Mouse (Mus musculus) MEL (cell line): ENCODE data around the gene Egfr. TPM values are rescaled to one million over a fixed set of nuclear protein-coding genes. Genes with fewer than 3 reads are reported as not detected.

Source experiments
- DNase-seq: peaks from one replicate; pipeline ENCODE4 v3.0.0; 2011; ENCODE audit warnings: low read depth, low spot score
- H3K27ac ChIP-seq: 2 replicates; pipeline ENCODE4 v1.5.1; 2012; ENCODE audit warnings: low read depth, mild to moderate bottlenecking, control low read depth, low read length, moderate library complexity; ENCODE audit not compliant: control insufficient read depth
- H3K27me3 ChIP-seq, 2 experiments: fragments of 150-350 bp in 1 of 2; sonication (generic) in 1 of 2; 2 replicates each; pipeline ENCODE4 v1.6.1; 2012; ENCODE audit warnings: low read length in 2 of 2, mild to moderate bottlenecking in 2 of 2, improper control_type of control experiment in 1 of 2, moderate library complexity in 1 of 2; ENCODE audit not compliant: insufficient read depth in 2 of 2, control insufficient read depth in 1 of 2
- H3K36me3 ChIP-seq, 2 experiments: 2 replicates each; pipeline ENCODE4 v1.6.1; 2012 to 2014; ENCODE audit warnings: low read length in 2 of 2, improper control_type of control experiment in 1 of 2, inconsistent platforms in 1 of 2, mild to moderate bottlenecking in 1 of 2; ENCODE audit not compliant: insufficient read depth in 2 of 2, control insufficient read depth in 1 of 2
- H3K4me1 ChIP-seq, 2 experiments: fragments of 150-350 bp in 1 of 2; sonication (generic) in 1 of 2; 2 replicates each; pipeline ENCODE4 v1.6.1; 2012; ENCODE audit warnings: low read length in 2 of 2, improper control_type of control experiment in 1 of 2, mild to moderate bottlenecking in 1 of 2; ENCODE audit not compliant: insufficient read depth in 2 of 2, control insufficient read depth in 1 of 2
- H3K4me3 ChIP-seq, 2 experiments: fragments of 150-350 bp in 1 of 2; sonication (generic) in 1 of 2; 2 replicates each; pipeline ENCODE4 v1.5.1; 2012; ENCODE audit warnings: low read depth in 2 of 2, low read length in 2 of 2, mild to moderate bottlenecking in 2 of 2, moderate library complexity in 2 of 2, control low read depth in 1 of 2, improper control_type of control experiment in 1 of 2; ENCODE audit not compliant: control insufficient read depth in 1 of 2, insufficient read depth in 1 of 2
- H3K79me2 ChIP-seq: 2 replicates; pipeline ENCODE4 v1.6.1; 2012; ENCODE audit warnings: mild to moderate bottlenecking, low read length, moderate library complexity; ENCODE audit not compliant: control insufficient read depth, poor library complexity, insufficient read depth
- H3K9ac ChIP-seq: 2 replicates; pipeline ENCODE4 v1.6.1; 2012; ENCODE audit warnings: low read depth, mild to moderate bottlenecking, control low read depth, low read length, moderate library complexity; ENCODE audit not compliant: control insufficient read depth, poor library complexity, severe bottlenecking
- H3K9me3 ChIP-seq: fragments of 150-350 bp; sonication (generic); replicated peaks from 2 replicates; pipeline ENCODE4 v1.6.1; 2012; ENCODE audit warnings: mild to moderate bottlenecking, low read length, improper control_type of control experiment, moderate library complexity; ENCODE audit not compliant: insufficient read depth
- BHLHE40 ChIP-seq: IDR thresholded peaks from 2 replicates; pipeline ENCODE4 v1.6.1; 2012; ENCODE audit warnings: low read depth, mild to moderate bottlenecking, inconsistent platforms, low read length, improper control_type of control experiment, borderline replicate concordance
- CHD2 ChIP-seq: IDR thresholded peaks from 2 replicates; pipeline ENCODE4 v1.6.1; 2011; ENCODE audit warnings: low read length, improper control_type of control experiment
- EP300 ChIP-seq, 2 experiments: IDR thresholded peaks; 2 replicates each; pipeline ENCODE4 v1.6.1; 2011; ENCODE audit warnings: improper control_type of control experiment in 2 of 2, low read length in 2 of 2, low read depth in 1 of 2, mild to moderate bottlenecking in 1 of 2
- GATA1 ChIP-seq: IDR thresholded peaks from 2 replicates; pipeline ENCODE4 v1.6.1; 2011; ENCODE audit warnings: low read depth, low read length, improper control_type of control experiment
- MAX ChIP-seq: IDR thresholded peaks from 2 replicates; pipeline ENCODE4 v1.6.1; 2011; ENCODE audit warnings: low read length, improper control_type of control experiment
- MXI1 ChIP-seq: IDR thresholded peaks from 2 replicates; pipeline ENCODE4 v1.6.1; 2011; ENCODE audit warnings: mild to moderate bottlenecking, low read depth, low read length, improper control_type of control experiment
- MYC ChIP-seq: IDR thresholded peaks from 2 replicates; pipeline ENCODE4 v1.6.1; 2011; ENCODE audit warnings: low read depth, mild to moderate bottlenecking, low read length, improper control_type of control experiment, moderate library complexity
- POLR2A ChIP-seq, 2 experiments: IDR thresholded peaks; 2 replicates each; pipeline ENCODE4 v1.6.1; 2011 to 2012; ENCODE audit warnings: low read length in 2 of 2, mild to moderate bottlenecking in 2 of 2, control low read depth in 1 of 2, improper control_type of control experiment in 1 of 2, low read depth in 1 of 2, moderate library complexity in 1 of 2; ENCODE audit not compliant: control insufficient read depth in 1 of 2, insufficient read depth in 1 of 2, poor library complexity in 1 of 2
- POLR2AphosphoS2 ChIP-seq: IDR thresholded peaks from 2 replicates; pipeline ENCODE4 v1.6.1; 2011; ENCODE audit warnings: low read length, improper control_type of control experiment
- RAD21 ChIP-seq: IDR thresholded peaks from 2 replicates; pipeline ENCODE4 v1.6.1; 2011; ENCODE audit warnings: mild to moderate bottlenecking, low read depth, low read length, improper control_type of control experiment
- TAL1 ChIP-seq: IDR thresholded peaks from 2 replicates; pipeline ENCODE4 v1.6.1; 2012; ENCODE audit warnings: mild to moderate bottlenecking, inconsistent platforms, low read length, moderate library complexity, mixed read lengths
- TBP ChIP-seq: IDR thresholded peaks from 2 replicates; pipeline ENCODE4 v1.8.0; 2011; ENCODE audit warnings: low read depth, low read length, improper control_type of control experiment
- TCF12 ChIP-seq: IDR thresholded peaks from 2 replicates; pipeline ENCODE4 v1.6.1; 2014; ENCODE audit warnings: low read depth, mild to moderate bottlenecking, inconsistent platforms, low read length, improper control_type of control experiment, moderate library complexity
- USF1 ChIP-seq: IDR thresholded peaks from 2 replicates; pipeline ENCODE4 v1.6.1; 2014; ENCODE audit warnings: low read depth, mild to moderate bottlenecking, inconsistent platforms, low read length, improper control_type of control experiment, moderate library complexity
- ZC3H11A ChIP-seq: IDR thresholded peaks from 2 replicates; pipeline ENCODE4 v1.6.1; 2012; ENCODE audit warnings: low read depth, mild to moderate bottlenecking, inconsistent platforms, low read length, improper control_type of control experiment
- ZKSCAN1 ChIP-seq: IDR thresholded peaks from 2 replicates; pipeline ENCODE4 v1.6.1; 2012; ENCODE audit warnings: low read depth, mild to moderate bottlenecking, inconsistent platforms, low read length, improper control_type of control experiment, moderate library complexity
- ZMIZ1 ChIP-seq: IDR thresholded peaks from 2 replicates; pipeline ENCODE4 v1.6.1; 2012; ENCODE audit warnings: low read depth, mild to moderate bottlenecking, inconsistent platforms, low read length, improper control_type of control experiment, moderate library complexity
- ZNF384 ChIP-seq: IDR thresholded peaks from 2 replicates; pipeline ENCODE4 v1.6.1; 2012; ENCODE audit warnings: low read depth, mild to moderate bottlenecking, inconsistent platforms, low read length, improper control_type of control experiment
- polyA plus RNA-seq, 2 experiments: library from polyadenylated mRNA; stranded (reverse) in 1 of 2; unstranded in 1 of 2; fragments of >175 nt in 1 of 2; fragments of >200 nt in 1 of 2; gene quantifications; 2 replicates each; pipeline versions ENCODE4 v1.2.1 to v1.2.4; 2012; ENCODE audit warnings: low replicate concordance in 2 of 2, low read depth in 1 of 2; ENCODE audit not compliant: insufficient read length in 2 of 2, insufficient read depth in 1 of 2, missing spikeins in 1 of 2
- total RNA-seq: library from RNA; depleted of rRNA; stranded (reverse); fragments of 300-350 nt; gene quantifications from 2 replicates; pipeline ENCODE4 v1.2.3, GENCODE M21; 2012

Egfr gene
- total and polyA plus RNA-seq, 3 experiments: not detected

DNA sequence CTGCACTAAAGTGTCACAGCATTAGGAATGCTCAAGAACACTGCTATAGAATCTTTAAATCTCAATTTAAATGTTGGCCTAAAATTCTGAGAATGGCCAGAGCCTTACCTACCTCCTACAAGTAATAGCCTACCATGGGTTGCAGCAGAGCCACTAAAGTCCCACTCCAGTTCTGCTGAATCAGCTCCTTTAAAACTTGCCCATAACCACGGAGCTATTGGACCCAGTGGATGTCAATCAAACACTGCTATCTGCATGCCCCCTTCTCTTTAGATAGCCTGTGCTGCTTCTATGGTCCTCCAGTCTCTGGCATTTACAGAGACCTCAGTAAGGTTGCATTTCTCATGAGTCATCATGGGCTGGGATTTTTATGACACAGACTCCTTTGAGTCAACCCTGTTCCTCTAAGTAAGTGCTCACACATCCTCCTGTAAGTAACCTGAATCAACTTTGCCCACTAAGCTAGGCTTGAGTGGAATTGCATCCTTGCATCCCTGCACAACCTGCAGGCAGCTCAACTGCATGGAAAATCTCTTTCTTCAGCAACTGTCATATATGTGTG lies 16.8 kb upstream of the Egfr start:
- Histone ChIP-seq H3K4me1 (no peaks in the 10 kb centered on the region), H3K79me2 (no peaks in the 10 kb centered on the region), H3K27me3 (peaks cover 0 to 3% of the 10 kb centered on the region in 2 experiments; a peak in 1 of 4 replicates), H3K27ac (no peak overlapping the region), H3K4me3 (no peak overlapping the region), H3K9ac (no peak overlapping the region), H3K9me3 (no peaks in the 10 kb centered on the region), H3K36me3 (no peaks in the 10 kb centered on the region)
- no peak for TF ChIP-seq GATA1
- no peak for TF ChIP-seq EP300 (IDR thresholded peaks at IDR 0.05; ENCODE audit: low read depth in 1 of 2, low read length in 2 of 2)
- no peak for TF ChIP-seq POLR2A (IDR thresholded peaks at IDR 0.05; ENCODE audit: control insufficient read depth in 1 of 2, insufficient read depth in 1 of 2, low read depth in 1 of 2, low read length in 2 of 2, poor library complexity in 1 of 2)
- no peak for TF ChIP-seq MXI1
- no peak for DNase-seq

- no peak overlapping the region for H3K27ac ChIP-seq
- DNase-seq: no peak
- no peaks in the 10 kb centered on the region for H3K36me3 ChIP-seq
- no peak overlapping the region for H3K4me3 ChIP-seq
- H3K9me3 ChIP-seq: no peaks in the 10 kb centered on the region
- no peak overlapping the region for H3K9ac ChIP-seq
- peaks cover 0 to 3% of the 10 kb centered on the region in 2 experiments; a peak in 1 of 4 replicates for H3K27me3 ChIP-seq
- H3K79me2 ChIP-seq: no peaks in the 10 kb centered on the region
- no peaks in the 10 kb centered on the region for H3K4me1 ChIP-seq
- TF ChIP-seq MYC: no peak
- TF ChIP-seq ZC3H11A: no peak
- TF ChIP-seq ZNF384: no peak
- TF ChIP-seq TBP: no peak
- TF ChIP-seq TAL1: no peak
- no peak for TF ChIP-seq ZKSCAN1
- TF ChIP-seq BHLHE40: no peak
- no peak for TF ChIP-seq RAD21
- TF ChIP-seq TCF12: no peak
- no peak for TF ChIP-seq CHD2
- no peak for TF ChIP-seq USF1
- TF ChIP-seq MXI1: no peak
- no peak for TF ChIP-seq POLR2AphosphoS2
- TF ChIP-seq GATA1: no peak
- TF ChIP-seq MAX: no peak
- no peak for TF ChIP-seq ZMIZ1
These were observed 14.7 kb upstream of the Egfr start for GRCm38 (mm10) chr11:16737323-16737722.
